Mouse (Mus musculus) gastrocnemius, adult 2 months (tissue): ENCODE measurements at regions not wholly inside any gene's neighbourhood (a gene's known extent, or its start where the extent isn't known, plus 50 kb on each side); places are given as distances from the start of the nearest gene placed in this dataset.

Experiments used
- DNase-seq: peaks from one replicate; pipeline ENCODE4 v3.0.0; 2022
- H3K27ac ChIP-seq: fragments of 200-600 bp; 2 replicates; pipeline ENCODE4 v1.8.1; 2022; ENCODE audit warnings: mild to moderate bottlenecking
- H3K4me3 ChIP-seq: fragments of 200-600 bp; 2 replicates; pipeline ENCODE4 v1.8.1; 2022; ENCODE audit warnings: mild to moderate bottlenecking, moderate library complexity
- CTCF ChIP-seq: fragments of 200-600 bp; IDR thresholded peaks from 2 replicates; pipeline ENCODE4 v1.8.1; 2022; ENCODE audit warnings: antibody characterized with exemption, mild to moderate bottlenecking, moderate library complexity
- intact Hi-C: fragments of 180-260 bp; cut with DNase I; formaldehyde crosslinking; loops from one replicate; pipeline ENCODE4 v1.15.1; 2025

DNA sequence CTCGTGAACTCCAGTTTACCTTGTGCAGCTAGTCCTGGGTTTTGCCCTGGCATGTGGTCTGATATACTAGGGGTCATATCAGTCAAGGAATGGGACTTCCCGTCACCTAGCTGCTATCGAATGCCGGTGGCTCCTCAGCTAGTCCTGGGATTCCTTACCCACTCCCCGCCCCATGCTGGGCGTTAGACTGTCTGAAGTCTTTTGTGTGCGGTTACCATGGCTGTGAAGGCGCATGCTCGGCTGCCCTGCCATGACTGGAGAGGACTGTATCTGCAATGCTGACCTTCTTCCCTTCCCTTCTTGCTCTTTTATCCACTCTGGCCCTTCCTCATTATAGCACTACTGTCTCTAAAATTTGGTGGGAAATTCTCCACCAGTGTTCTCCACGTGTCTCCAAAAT is 210.3 kb upstream of the Pfn2 start:
- no peak overlapping the region for H3K27ac ChIP-seq
- DNase-seq = no peak
- intact Hi-C loops = no loop called here
- TF ChIP-seq CTCF = no peak
- no peak overlapping the region for H3K4me3 ChIP-seq

DNA sequence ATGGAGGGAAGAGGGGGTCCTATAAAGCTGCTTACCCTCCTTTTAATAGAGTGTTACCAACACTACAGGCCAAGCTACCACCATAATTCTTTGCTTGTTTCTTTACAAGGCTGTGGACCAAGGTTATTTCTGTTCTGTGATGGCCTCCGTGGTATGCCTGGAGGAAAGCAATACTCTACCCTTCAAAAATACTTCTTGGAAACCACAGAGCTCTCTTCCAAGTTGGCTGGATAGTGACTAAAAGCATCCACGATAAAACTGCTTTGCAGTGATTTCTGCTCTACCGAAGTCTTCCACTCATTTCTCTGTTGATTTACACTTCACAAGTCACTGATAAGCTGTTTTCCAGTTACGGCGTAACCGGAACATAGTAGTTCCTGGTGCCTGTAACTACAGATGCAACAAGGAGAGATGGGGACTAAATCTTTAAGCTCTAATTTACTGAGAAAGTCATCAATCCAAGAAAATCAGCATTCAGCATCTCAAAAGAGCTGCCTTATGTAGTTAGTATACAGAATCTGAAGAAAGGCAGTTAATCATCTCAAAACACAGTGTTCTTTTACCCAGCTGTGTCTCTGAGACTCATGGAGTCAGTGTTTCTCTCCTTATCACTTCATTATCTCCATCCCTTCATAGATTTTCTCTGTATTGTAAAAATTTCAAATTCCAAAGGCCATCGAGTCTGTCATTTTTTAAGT is 216.1 kb upstream of the Pfn2 start:
- TF ChIP-seq CTCF = no peak
- intact Hi-C loops = loop anchor here (5.0 kb wide), 1 partner anchor 217 kb away; the partner anchor contains the start of gene Pfn2
- H3K27ac ChIP-seq = peak overlapping the region; percentile 90
- DNase-seq = no peak
- H3K4me3 ChIP-seq = no peak overlapping the region

- DNase-seq = no peak
- H3K4me3 ChIP-seq = no peak overlapping the region
- no peak overlapping the region for H3K27ac ChIP-seq
- intact Hi-C loops = no loop called here
- TF ChIP-seq CTCF = no peak
Measured at GRCm38 (mm10) chr3:58071574-58071973, 223.7 kb upstream of the Pfn2 start.

DNA sequence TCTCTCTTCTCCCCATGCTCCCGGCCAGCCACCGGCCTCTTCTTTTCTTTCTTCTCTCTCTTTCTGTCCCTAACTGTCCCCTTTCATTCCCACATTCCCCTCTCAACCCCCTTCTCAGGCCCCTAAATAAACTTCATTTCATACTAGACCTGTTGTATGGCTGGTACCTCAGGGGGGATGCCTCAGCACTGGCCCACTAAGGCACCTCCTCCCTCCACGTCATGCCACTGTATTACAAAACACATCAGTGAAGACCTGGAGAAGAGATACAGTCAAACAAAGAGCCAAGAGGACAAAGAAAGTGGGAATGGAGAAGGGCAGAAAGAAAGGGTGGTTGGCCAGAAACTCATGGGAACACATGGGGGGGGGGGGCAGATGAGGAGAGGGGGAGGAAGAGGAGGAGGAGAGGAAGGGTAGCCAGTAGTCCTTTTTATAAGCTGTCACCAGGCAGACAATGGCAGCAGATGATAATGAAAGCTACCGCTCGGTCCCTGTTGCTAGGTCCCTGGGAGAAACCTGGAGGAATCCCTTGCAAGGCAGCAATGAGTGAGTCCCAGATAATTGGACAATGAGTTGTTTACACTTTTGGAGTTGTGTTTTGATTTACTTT is 224.5 kb upstream of the Pfn2 start:
- Histone ChIP-seq H3K4me3 (no peak overlapping the region), H3K27ac (no peak overlapping the region)
- DNase-seq = no peak
- no peak for TF ChIP-seq CTCF
- intact Hi-C loops = no loop called here

DNA sequence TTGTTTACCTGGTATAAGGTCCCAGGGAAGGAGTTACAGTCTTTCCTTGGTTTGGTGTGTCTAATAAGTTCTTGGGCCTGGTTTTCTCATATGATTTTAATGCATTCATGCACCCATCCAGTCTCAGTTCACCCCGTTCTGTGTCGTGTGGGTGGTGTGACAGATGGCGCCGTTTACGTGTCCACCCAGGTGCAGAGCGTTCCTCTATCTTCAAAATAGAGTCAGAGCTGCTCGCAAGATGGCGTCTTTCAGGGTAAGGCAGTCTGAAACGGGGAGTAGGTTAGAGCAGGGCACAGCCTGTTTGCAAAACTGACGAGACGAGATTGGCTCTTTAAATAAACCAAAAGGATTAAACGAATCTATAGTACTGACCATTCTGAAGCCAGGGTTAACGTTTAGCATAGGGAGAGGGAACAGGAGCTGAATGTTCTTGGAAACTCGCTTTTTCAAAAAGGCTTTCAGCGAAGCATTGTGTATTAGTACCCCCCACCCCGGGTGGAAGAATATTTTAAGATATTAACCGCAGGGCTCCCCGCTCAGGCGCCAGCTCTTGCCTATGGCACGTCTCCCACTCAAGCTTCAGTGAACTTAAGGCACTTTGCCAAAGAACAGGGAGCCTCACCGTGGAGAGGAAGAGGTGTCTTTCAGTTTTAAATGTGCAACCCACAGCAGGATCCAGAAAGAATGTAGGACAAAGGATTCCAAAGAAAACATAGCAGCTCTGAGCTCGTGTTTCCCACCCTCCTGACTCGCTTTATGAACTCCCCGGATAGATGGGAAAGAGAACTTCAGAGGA is 241.7 kb upstream of the Pfn2 start:
- DNase-seq = no peak
- intact Hi-C loops = no loop called here

GRCm38 (mm10) chr3:58090396-58090795 is 242.5 kb upstream of the Pfn2 start:
- DNase-seq = peak; percentile 25
- intact Hi-C loops = no loop called here
- Histone ChIP-seq H3K27ac (no peak overlapping the region), H3K4me3 (no peak overlapping the region)
- TF ChIP-seq CTCF = no peak

More for the DNA sequence above, 241.7 kb upstream of the Pfn2 start:
- TF ChIP-seq CTCF = no peak
- H3K27ac ChIP-seq = no peak overlapping the region
- no peak overlapping the region for H3K4me3 ChIP-seq

- no peak for TF ChIP-seq CTCF
- Histone ChIP-seq H3K27ac (no peak overlapping the region), H3K4me3 (no peak overlapping the region)
- DNase-seq = no peak
- intact Hi-C loops = no loop called here
Measured at GRCm38 (mm10) chr3:58091466-58092176, 243.7 kb upstream of the Pfn2 start.

- Histone ChIP-seq H3K27ac (no peak overlapping the region), H3K4me3 (no peak overlapping the region)
- no peak for TF ChIP-seq CTCF
- DNase-seq = no peak
- intact Hi-C loops = no loop called here
Measured at GRCm38 (mm10) chr3:58110911-58111476, 263.1 kb upstream of the Pfn2 start.

GRCm38 (mm10) chr3:58112431-58112856 is 264.6 kb upstream of the Pfn2 start:
- Histone ChIP-seq H3K27ac (no peak overlapping the region), H3K4me3 (no peak overlapping the region)
- intact Hi-C loops = no loop called here
- no peak for DNase-seq
- no peak for TF ChIP-seq CTCF

GRCm38 (mm10) chr3:58113941-58114340 is 266.1 kb upstream of the Pfn2 start:
- TF ChIP-seq CTCF = no peak
- H3K27ac ChIP-seq = no peak overlapping the region
- no peak for DNase-seq
- intact Hi-C loops = no loop called here
- no peak overlapping the region for H3K4me3 ChIP-seq

DNA sequence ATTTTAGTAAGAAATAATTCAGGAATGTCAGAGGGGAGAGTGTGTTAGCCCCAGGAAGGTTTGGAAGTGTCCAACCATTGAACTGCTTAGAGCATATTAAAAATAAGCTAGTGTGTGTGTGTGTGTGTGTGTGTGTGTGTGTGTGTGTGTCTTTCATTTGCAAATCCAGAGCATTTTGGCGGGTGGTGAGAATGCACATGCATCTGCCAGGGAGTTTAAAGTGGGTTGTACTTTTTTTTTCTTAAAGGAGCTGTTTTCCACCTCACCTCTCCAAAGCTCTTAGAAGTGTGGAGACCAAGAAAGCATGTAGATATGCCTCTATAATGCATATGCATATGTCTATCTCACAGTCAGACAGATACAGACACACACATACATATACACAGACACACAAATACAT is 267.6 kb upstream of the Pfn2 start:
- TF ChIP-seq CTCF = no peak
- Histone ChIP-seq H3K4me3 (no peak overlapping the region), H3K27ac (no peak overlapping the region)
- no peak for DNase-seq
- intact Hi-C loops = no loop called here

GRCm38 (mm10) chr3:58116848-58117247 is 269.0 kb upstream of the Pfn2 start:
- intact Hi-C loops = no loop called here
- Histone ChIP-seq H3K4me3 (no peak overlapping the region), H3K27ac (no peak overlapping the region)
- DNase-seq = no peak
- TF ChIP-seq CTCF = no peak

DNA sequence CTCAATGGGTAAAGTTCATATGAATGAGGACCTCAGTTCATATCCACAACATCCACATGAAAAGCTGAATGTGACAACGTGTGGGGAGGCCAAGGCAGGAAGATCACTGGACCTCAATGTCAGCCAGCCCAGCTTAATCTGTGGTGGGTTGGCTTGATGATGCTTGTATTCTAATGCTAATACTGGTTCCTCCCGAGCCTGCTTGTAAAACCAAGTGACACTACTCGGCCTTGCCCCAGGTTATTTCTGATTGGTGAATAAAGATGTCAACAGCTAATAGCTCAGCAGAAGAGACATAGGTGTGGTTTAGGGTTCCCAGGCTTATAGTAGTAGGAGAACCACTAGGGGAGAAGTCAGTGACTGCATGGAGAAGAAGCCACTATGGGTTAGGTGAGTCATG is 272.2 kb upstream of the Pfn2 start:
- no peak overlapping the region for H3K27ac ChIP-seq
- DNase-seq = no peak
- intact Hi-C loops = loop anchor here (5.0 kb wide), 1 partner anchor 148 kb away; no protein-coding TSS in a partner anchor
- H3K4me3 ChIP-seq = no peak overlapping the region
- no peak for TF ChIP-seq CTCF
